Mouse (Mus musculus): ENCODE results near the gene Pate4.
"Not testable (repeated sequence)": the region's sequence is repeated elsewhere in the genome, so short reads cannot be mapped to it uniquely, and the experiment has no call there.

Pate4 gene

DNA sequence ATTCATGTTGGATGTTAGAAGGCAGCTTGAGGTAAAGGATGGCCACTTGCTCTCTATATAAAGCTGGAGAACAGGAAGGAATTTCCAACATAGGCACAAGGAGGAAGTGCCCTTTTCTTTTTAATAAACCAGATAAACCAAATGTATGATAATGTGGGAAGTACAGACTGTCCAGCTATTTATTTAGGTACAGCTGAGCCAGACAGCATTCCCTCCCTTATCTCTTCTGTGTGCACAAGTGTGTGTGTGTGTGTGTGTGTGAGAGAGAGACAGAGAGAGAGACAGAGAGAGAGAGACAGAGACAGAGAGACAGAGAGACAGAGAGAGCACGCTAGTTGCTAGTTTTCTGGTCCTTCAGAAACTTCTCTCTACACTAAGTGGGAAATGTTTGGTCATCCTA lies at the start of gene Pate4:
Gene Pate4 (minus strand): TSS at position 101 of the 400 bp plus-strand sequence.
- no peak for DNase-seq (ENCODE audit: extremely low spot score, low read depth, low spot score)

DNA sequence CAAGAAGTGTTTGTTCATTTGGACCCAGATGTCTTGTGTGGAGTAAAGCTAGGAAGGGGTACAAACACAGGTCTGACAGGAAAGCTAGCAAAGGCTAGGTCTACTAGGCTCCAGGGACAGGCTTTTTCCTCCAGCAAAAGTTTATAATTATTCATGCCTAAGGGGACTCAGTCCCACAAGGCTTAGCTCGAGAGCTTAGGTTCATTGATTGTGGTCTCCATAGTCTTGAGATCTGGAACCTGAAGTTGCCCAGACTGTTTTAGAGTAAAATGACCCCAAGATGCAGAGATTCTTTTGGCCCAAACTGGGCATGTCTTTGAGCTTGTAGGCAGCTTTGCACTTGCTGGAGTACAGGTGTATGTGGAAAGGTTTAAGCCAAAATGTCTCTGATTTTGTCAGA lies 36.4 kb upstream of the Pate4 start, which contains the start of gene Pate3:
Gene Pate3 (minus strand): TSS at position 101 of the 400 bp plus-strand sequence.
- no peak for DNase-seq (ENCODE audit: extremely low spot score, low read depth, low spot score)

DNA sequence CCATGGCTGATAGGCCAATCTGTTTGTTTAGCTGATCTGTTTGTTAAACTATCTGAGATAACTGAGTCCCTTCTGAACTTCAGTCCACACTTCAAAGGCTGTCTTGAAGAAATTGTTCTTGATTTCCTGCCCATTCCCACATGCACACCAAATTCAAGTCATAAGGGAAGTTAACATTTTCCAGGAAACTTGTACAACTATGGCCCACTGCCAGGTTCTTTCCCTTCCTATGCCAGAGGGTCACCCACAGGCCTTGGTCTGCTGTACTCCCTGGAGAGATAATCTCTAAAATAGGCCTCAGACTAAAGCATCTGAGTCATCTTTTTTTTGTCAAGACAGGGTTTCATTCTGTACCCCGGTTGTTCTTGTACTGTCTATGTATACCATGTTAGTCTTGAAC lies 21.2 kb upstream of the Pate4 start:
- DNase-seq (ENCODE audit: extremely low spot score, low read depth, low spot score), result no peak

DNA sequence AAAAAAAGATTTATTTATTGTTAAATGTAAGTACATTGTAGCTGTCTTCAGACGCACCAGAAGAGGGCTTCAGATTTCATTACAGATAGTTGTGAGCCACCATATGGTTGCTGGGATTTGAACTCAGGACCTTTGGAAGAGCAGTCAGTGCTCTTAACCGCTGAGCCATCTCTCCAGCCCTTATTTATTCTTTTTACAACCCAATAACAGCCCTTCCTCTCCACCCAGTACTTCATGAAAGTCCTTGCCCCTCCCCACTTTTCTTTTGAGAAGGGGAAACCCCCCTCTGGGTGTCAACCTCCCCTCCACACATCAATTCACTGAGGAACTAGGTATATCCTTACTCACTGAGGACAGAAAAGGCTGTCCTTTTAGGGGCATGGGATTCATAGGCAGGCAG lies 5.0 kb upstream of the Pate4 start:
- DNase-seq (ENCODE audit: extremely low spot score, low read depth, low spot score), result not testable (repeated sequence)

DNA sequence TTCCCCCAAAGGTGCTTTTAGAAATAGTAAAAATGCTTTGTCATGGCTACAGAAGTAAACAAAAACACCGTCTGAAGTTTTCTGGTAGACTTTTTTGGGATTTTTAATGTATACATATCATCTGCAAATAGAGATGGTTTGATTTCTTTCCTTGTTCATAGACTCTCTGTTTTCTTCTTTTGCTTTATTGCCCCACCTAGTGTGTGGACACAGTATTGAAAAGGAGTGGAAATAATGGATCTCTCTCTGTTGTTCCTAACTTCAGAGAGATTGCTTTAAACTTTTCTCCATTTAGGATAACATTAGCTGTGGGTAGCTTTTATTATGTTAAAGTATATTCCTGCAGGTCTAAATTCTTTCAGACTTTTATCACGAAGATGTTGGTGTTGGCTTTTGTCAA lies 2.3 kb upstream of the Pate4 start:
- DNase-seq (ENCODE audit: extremely low spot score, low read depth, low spot score), result peak; percentile 5

DNA sequence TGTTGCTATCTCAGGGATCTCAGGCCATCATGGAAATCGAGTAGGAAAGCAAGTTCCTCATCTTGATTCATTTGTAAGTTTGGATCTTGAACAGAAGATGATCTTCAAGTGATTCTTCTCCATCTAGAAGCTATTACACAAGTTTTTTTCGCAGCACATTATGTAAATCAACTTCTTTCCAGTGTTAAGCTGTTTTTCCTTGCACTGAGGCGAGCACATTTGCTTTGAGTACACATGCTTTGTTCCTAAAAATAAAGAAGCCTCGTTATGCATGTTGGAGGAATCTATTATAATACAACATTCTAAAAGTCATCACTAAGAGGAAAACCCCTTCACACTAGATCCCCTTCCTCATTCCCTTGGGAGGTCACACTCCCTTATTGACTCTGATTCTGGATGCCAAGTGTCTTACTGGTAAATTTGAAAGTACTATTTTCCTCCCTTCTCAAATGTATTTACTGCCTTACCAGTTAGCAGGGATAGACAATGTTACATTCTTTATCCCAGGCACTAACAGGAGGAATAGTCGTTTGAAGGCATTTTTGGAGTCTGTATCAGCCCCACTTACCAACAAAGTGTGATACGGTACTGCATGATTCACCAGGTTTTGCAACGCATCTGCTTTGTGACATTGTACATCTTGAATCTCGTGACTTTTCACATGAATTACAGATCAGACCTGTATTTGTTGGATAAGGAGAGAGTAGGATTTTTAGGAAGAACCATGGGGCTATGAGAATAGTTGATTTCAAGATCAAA lies 3.9 kb downstream of the Pate4 start:
- DNase-seq (ENCODE audit: extremely low spot score, low read depth, low spot score), result no peak

DNA sequence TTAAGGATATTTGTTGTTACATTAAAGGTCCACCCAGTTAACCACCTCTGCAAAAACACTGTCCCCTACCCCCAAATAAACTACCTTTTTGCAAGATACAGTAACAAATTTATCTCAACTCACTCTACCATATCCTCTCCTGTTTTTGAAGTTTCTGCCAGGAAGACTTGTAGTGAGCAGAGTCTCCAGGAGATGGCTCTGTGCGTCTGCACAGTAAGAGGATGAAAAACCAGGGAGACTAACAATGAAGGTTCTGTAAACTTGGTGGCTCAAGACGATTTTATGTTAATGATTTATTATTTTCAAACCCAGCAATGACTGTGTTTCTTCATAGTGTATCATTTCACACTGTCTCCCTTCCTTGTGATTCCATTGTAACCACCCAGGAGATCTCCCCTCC lies 18.8 kb downstream of the Pate4 start:
- no peak for DNase-seq (ENCODE audit: extremely low spot score, low read depth, low spot score)

DNA sequence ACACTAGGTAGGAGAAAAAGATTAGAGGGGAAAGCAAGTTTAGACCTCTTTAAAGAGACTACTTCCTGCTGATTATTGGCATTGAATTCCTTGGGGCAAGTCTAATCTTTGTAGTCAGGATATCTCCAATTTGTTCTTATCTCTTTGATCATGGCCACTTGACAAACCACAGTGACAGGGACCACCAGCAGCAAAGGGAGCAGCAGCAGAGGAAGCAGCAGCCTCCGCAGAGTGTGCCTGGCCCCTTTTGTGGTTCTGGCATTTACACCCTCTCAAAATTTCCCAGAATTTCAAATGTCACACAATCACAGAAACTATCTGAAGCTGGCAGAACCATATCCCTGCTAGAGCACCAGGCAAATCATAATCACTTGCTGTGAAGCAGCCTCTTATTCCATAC lies 24.1 kb downstream of the Pate4 start:
- no peak for DNase-seq (ENCODE audit: extremely low spot score, low read depth, low spot score)

DNA sequence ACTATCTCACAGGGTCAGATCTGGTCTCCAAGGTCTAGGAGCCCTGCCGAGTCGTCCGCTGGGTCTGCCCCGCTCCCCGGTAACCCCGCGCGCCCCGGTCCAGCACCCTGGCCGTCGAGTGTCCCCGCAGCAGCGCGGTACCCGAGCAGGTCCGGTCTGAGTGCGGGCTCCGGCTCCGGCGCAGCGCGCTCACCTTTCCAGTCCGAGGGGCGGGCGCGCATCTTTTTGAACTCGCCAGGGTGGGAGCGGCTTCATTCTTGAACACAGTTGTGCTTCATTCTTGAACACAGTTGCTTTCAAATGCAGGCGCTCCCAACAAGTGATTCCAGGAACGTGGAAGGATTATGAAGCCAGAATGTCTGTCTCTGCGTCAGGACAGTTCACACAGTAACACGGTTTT lies 37.3 kb downstream of the Pate4 start:
- DNase-seq (ENCODE audit: extremely low spot score, low read depth, low spot score), result no peak

DNA sequence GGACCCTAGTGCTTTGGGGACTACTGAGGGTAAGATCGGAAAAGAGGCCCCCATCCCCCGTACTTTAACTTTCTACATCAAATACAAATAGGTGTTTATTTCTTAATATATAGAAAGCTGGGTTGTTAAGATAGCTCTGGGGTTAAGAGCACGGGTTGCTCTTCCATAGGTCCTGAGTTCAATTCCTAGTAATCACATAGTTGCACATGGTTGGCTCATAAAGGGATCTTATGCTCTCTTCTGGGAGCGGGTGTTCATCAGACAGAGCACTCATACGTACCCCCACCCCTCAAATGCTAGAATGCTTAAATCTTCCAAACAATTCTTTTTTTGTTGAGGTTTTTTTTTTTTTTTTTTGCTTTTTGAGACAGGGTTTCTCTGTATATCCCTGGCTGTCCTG lies 41.1 kb downstream of the Pate4 start:
- DNase-seq (ENCODE audit: extremely low spot score, low read depth, low spot score), result no peak

DNA sequence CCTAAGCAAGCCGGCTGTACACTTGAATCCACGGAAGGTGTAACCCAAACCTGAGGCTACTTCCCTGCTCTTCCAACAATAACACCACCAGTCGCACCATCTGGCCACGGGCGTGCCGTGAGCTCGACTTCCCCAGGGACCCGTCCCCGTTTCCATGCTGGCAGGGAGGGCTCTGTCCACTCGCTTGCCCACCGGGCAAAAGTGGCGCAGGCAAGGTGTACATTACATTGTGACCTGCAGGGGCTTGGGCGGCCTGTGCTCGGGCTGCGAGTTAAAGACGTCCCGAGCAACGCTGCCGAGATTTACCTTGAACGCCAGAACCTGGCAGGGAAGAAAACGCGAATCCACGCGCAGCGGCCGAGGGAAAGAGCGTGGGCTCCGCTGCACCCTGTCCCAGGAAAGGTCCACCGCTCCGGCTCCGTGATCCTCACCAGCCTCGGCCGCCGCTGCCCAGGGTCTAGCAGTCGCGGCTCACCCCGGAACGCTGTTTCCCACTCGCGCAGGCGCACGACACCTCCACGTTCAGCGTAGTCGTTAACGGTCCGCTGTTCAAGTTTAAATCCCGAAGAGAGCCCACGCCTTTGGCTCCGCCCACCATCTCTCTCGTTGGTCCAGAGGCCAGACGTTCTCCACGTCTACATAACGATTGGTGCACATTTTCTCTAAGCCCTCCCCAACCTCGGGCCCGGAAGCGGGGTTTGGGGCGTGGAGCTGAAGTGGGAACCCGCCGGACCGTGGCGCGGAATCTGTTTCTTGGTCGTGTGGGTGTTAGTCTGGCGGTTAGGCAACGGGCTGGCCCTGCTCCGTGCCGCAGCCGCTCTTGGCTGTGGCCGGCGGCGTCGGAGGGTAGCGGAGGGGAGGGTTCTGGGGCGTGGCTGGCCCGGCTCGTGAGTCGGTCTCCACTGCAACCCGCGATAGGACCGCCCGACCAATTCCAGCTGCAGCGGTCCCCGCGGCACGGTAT lies 41.9 kb downstream of the Pate4 start, which contains the start of the genes Pate2 and Hyls1:
Gene Pate2 (plus strand): TSS at position 714 of the 964 bp plus-strand sequence.
Gene Hyls1 (minus strand): TSS at position 828 of the 964 bp plus-strand sequence.
- DNase-seq (ENCODE audit: extremely low spot score, low read depth, low spot score), result peak; percentile 94

DNA sequence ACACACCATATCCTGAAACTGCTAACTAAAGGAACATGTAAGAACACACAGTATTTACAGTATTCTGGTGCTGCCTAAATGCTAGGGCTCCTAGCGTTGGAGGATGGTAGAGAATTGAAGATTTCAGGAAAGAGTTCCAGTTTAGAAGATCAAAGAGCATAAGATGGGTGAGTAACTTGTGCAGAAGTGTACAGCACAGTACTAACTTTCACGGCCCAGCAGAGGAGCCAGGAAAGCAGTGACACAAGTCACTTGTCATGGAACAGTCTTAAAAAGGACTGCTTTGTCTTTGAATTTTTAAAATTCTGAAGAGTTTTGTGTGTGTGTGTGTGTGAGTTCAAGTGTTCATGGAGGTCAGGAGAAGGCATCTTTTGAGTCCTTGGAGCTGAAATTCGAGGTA lies 43.7 kb downstream of the Pate4 start:
- no peak for DNase-seq (ENCODE audit: extremely low spot score, low read depth, low spot score)

DNA sequence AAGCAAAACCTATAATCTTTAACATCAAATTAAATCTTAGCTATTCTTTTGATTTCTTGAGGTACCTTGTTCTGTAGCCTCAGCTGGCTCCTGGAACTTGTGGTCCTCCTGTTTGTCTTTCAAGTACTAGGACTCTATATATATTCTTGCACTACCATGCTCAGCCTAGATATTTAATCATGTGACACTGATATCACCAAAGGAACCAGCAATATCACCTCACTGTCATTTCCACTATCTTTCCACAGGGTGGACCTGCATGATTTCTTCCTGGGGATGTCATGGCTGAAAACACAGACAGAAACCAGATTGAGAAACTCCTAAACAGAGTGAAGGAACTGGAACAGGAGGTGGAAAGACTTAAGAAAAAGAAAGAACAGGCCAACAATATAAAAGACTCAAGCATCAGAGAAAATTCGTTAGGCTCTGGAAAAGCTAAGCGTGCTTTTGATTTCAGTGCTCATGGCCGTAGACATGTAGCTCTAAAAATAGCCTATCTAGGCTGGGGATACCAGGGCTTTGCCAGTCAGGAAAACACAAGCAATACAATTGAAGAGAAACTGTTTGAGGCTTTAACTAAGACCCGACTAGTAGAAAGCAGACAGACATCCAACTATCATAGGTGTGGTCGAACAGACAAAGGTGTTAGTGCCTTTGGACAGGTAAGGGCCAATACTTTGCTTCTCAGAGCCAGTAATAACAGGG lies 47.1 kb downstream of the Pate4 start:
- DNase-seq (ENCODE audit: extremely low spot score, low read depth, low spot score), result no peak

DNA sequence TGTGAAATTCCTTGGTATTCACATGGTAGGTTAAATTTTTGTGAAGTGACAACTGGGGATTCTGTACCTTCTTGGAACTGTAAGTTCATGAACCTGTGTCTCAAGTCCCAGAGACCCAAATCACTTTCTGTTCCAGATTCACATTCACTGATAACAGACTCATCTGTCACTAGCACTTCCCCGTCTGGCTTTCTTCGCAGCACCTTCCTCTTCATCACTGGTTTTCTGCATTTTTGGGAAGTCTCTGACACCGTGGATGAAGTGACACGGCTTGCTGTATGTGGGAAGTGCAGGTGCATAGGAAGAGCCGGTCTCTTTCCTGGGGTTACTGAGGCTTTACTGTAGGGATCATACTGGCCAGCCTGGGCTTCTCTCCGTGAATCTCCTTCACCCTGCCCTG lies 50.2 kb downstream of the Pate4 start:
- DNase-seq (ENCODE audit: extremely low spot score, low read depth, low spot score), result no peak

DNA sequence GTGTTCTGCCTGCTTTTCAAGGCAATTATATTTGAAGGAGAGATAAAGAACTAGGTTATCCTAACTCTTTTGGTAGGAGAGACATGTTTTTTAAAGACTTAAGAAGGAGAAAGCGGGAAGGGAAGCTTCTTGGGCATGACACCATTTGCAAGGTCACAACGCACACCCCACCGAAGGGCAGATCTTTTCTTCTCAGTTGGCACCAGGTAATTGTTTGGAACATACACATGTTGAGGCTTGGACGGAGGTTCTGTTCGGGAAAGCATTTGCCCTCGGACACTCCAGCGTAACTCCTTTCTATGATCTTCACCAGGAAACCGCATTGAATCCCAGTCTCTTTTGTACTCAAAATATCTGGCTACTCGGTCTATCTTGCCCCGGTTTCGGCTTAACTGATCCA lies 50.7 kb downstream of the Pate4 start:
- no peak for DNase-seq (ENCODE audit: extremely low spot score, low read depth, low spot score)

DNA sequence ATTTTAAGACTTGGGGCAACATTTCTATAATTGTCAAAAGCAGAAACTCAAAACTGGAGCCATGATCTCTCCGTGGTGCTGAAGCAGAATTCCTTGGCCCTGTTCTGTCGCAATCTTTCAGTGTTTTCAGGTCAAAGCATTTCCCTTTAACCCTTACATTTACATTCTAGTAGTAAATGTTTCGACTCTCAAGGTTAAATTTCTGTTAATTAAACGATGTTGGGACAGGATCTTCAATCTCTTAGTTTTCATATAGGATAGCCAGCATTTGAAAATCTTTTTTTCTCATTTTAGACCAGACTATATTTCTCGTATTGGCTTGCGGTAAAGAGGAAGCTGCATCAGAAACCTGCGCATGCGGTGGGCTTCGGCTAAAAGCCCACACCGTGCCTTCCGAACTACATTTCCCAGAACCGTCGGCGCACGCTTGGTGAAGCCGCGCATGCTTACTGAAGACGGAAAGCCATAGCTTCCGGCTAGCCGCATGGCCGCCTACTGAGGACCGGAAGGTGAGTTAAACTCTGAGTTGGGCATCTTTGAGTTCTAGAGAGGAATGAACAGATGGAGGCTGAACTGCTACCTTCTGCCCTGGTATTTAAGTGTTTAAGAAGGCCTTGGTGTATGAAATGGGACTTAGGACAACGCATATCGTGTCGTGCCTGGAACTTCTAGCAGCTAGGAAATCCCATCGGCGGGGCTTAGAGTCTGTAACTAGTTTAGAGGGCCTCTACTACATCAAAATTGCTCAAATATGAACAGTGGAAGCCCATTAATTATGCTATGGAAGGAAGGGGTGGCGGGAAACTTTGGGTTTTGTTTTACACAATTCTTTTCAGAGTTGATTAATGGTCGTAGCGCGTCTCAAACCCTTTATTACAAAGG lies 52.5 kb downstream of the Pate4 start:
- DNase-seq (ENCODE audit: extremely low spot score, low read depth, low spot score), result peak; percentile 88

DNA sequence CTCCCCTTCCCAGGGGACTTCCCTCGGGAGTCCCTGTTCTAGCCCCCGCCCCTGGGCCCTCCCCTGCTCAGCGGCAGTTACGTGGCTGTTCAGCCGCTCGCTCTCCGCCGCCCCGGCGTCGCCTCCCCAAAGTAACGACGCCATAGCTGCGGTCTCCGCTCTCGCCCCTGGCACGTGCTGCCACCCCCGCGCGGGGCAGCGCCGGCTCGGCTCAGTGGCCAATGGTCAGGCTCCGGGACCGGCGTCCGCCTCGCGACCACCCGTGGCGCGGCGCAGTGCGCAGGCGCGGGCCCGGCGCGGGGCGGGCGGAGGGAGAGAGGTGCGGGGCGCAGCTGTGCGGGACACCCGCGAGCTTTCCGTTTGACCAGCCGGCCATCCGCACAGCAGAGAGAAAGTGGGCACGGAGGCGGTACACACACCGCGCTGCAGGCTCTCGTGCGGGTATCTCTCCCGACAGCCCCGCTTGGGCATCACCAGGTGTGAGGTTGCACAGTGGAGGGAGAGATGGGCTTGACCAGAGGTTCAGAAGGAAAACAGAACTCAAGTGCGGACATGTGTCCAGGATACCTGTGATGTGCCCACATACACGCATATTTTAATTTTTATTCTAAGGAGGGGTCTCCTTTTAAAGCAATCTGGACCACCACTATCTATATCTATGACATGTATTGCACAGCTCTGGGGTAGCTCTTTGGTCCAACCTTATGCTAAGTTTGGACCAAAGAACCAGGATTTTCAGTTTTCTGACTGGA lies 53.3 kb downstream of the Pate4 start, which contains the start of the genes Ddx25 and Pus3:
Gene Ddx25 (minus strand): TSS at position 272 of the 752 bp plus-strand sequence.
Gene Pus3 (plus strand): TSS at position 339 of the 752 bp plus-strand sequence.
- no peak for DNase-seq (ENCODE audit: extremely low spot score, low read depth, low spot score)
